Mouse (Mus musculus) forebrain, postnatal 0 days (tissue): Measurements from ENCODE around the gene Cfap43. TPM values are rescaled to one million over a fixed set of nuclear protein-coding genes. Genes with fewer than 3 reads are reported as not detected.

Source experiments
- ATAC-seq: fragments of 200-750 bp; cut with Nextera tagmentation; 2 replicates; pipeline ENCODE4 v1.8.0; 2017; ENCODE audit warnings: mild to moderate bottlenecking, moderate library complexity
- DNase-seq: peaks from one replicate; pipeline ENCODE4 v3.0.0-alpha.2; 2015
- H3K27ac ChIP-seq: fragments of 300-500 bp; sonication (generic); 2 replicates; pipeline ENCODE4 v1.5.1; 2014; ENCODE audit warnings: low read depth, mild to moderate bottlenecking, antibody characterized with exemption, low read length, moderate library complexity, mixed read lengths
- H3K27me3 ChIP-seq: fragments of 300-500 bp; sonication (generic); 2 replicates; pipeline ENCODE4 v1.6.1; 2014; ENCODE audit warnings: mild to moderate bottlenecking, low read length, mixed read lengths; ENCODE audit not compliant: insufficient read depth
- H3K36me3 ChIP-seq: fragments of 300-500 bp; sonication (generic); 2 replicates; pipeline ENCODE4 v1.6.1; 2014; ENCODE audit warnings: mild to moderate bottlenecking, moderate library complexity; ENCODE audit not compliant: insufficient read depth
- H3K4me1 ChIP-seq: fragments of 300-500 bp; sonication (generic); 2 replicates; pipeline ENCODE4 v1.6.1; 2014; ENCODE audit warnings: antibody characterized with exemption; ENCODE audit not compliant: insufficient read depth
- H3K4me2 ChIP-seq: fragments of 300-500 bp; sonication (generic); 2 replicates; pipeline ENCODE4 v1.6.1; 2014; ENCODE audit warnings: low read depth, mild to moderate bottlenecking, moderate library complexity
- H3K4me3 ChIP-seq: fragments of 300-500 bp; sonication (generic); 2 replicates; pipeline ENCODE4 v1.5.1; 2014; ENCODE audit warnings: low read depth, low read length, mixed read lengths
- H3K9ac ChIP-seq: fragments of 300-500 bp; sonication (generic); 2 replicates; pipeline ENCODE4 v1.6.1; 2014; ENCODE audit warnings: mild to moderate bottlenecking
- H3K9me3 ChIP-seq: fragments of 300-500 bp; sonication (generic); 2 replicates; pipeline ENCODE4 v1.6.1; 2016; ENCODE audit warnings: low read length
- CTCF ChIP-seq: sonication (generic); IDR thresholded peaks from 2 replicates; pipeline ENCODE4 v1.5.1; 2016; ENCODE audit warnings: antibody characterized with exemption, control low read depth, low read depth
- WGBS: fragments of 180-500 bp; shearing (Covaris S2); extraction: QIAGEN DNeasy Blood & Tissue Kit; methylation state at CpG from one replicate; pipeline ENCODE4 v1.1.7; 2014; 5-methylcytosine and 5-hydroxymethylcytosine counted together
- polyA plus RNA-seq: library from polyadenylated mRNA; unstranded; fragments of >200 nt; fragmentation: Nextera tagmentation; extraction: Ambion mirVana; gene quantifications from 2 replicates; pipeline ENCODE4 v1.2.1, GENCODE M21; 2015
- total RNA-seq: library from RNA; depleted of rRNA; stranded (reverse); fragments of >200 nt; gene quantifications from 2 replicates; pipeline ENCODE4 v1.2.3, GENCODE M21; 2014

Cfap43 gene
- total and polyA plus RNA-seq, 2 experiments from 2014 or later = 1.8 to 2.3 TPM

GRCm38 (mm10) chr19:47835776-47836175, 83.3 kb downstream of the Cfap43 start:
- Histone ChIP-seq H3K4me3 (no peak overlapping the region), H3K4me2 (no peak overlapping the region), H3K27me3 (peaks cover 7% of the 10 kb centered on the region; the same call in 1 of the 2 replicates), H3K36me3 (no peaks in the 10 kb centered on the region), H3K9me3 (no peaks in the 10 kb centered on the region), H3K4me1 (no peaks in the 10 kb centered on the region), H3K9ac (no peak overlapping the region), H3K27ac (no peak overlapping the region)
- TF ChIP-seq CTCF = no peak
- ATAC-seq (no peak), DNase-seq (no peak)
- 80% methylated on average over 7 of the region's 7 CpGs for WGBS

DNA sequence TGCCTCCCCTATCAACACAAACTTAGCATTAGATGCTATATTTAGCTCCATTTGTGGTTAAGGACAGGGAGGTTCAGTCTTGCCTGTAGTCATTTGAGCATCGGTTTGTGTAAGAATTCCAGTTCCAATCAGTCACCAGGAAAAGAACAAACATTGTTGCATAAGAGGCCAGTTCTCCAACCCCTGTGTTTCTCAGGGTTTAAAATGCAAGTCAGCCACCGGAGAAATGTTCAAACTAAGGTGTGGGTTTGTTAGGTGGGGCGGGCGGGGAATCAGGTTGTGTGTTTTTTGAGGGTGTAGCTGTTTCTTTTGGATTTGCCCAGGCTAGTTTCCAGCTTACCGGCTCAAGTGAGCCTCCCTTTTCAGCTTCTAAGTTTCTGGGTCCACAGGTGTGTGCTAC, 84.5 kb downstream of the Cfap43 start:
- Histone ChIP-seq H3K4me1 (no peaks in the 10 kb centered on the region), H3K27ac (no peak overlapping the region), H3K4me2 (no peak overlapping the region), H3K36me3 (no peaks in the 10 kb centered on the region), H3K9me3 (no peaks in the 10 kb centered on the region), H3K27me3 (peaks cover 7% of the 10 kb centered on the region; the same call in 1 of the 2 replicates), H3K4me3 (no peak overlapping the region), H3K9ac (no peak overlapping the region)
- ATAC-seq (no peak), DNase-seq (no peak)
- 95% methylated on average over 5 of the region's 5 CpGs for whole genome bisulfite sequencing
- no peak for TF ChIP-seq CTCF

- Histone ChIP-seq H3K36me3 (no peaks in the 10 kb centered on the region), H3K27ac (no peak overlapping the region), H3K4me1 (no peaks in the 10 kb centered on the region), H3K27me3 (no peaks in the 10 kb centered on the region; the same call in 1 of the 2 replicates), H3K9ac (no peak overlapping the region), H3K4me3 (no peak overlapping the region), H3K4me2 (no peak overlapping the region), H3K9me3 (no peaks in the 10 kb centered on the region)
- ATAC-seq (no peak), DNase-seq (no peak)
- TF ChIP-seq CTCF = no peak
- WGBS = 87% methylated on average over 16 of the region's 16 CpGs
These were observed 86.8 kb downstream of the Cfap43 start for GRCm38 (mm10) chr19:47832316-47832715.

- no peaks in the 10 kb centered on the region; the same call in 1 of the 2 replicates for H3K27me3 ChIP-seq
- 96% methylated on average over 8 of the region's 8 CpGs for WGBS
- no peak for ATAC-seq
- H3K9ac ChIP-seq = no peak overlapping the region
- no peak overlapping the region for H3K4me3 ChIP-seq
- no peaks in the 10 kb centered on the region for H3K36me3 ChIP-seq
- H3K9me3 ChIP-seq = no peaks in the 10 kb centered on the region
- H3K4me1 ChIP-seq = no peaks in the 10 kb centered on the region
- no peak for DNase-seq
- TF ChIP-seq CTCF = no peak
- no peak overlapping the region for H3K4me2 ChIP-seq
- H3K27ac ChIP-seq = no peak overlapping the region
These were observed 88.0 kb downstream of the Cfap43 start for GRCm38 (mm10) chr19:47831111-47831510.

DNA sequence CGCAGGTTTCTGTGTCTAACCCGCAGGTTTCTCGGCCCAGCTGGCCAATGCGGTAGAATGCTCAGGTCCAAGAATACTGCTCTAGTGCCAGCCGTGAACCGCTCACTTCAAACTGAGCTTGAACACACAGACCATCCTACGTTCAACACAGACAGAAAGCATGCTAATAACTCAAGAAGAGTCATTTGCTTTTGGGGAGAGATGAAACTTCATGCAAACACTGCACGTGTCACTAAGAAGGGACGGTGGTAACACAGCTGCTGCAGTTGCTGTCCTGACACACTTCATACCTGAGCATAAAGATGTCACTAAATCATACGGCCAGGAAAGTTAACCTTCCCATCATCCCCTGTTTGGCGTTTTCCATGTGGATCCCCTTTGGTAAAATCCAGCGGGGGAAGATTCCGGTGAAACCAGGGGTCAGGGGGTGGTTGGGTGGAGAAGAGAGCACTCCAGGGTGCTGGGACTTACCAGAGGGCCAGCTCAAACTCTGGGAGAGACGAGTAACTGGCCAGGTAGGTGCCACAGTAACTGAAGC, 89.1 kb downstream of the Cfap43 start:
- no peak overlapping the region for H3K4me2 ChIP-seq
- 88% methylated on average over 14 of the region's 14 CpGs for WGBS
- H3K36me3 ChIP-seq = no peaks in the 10 kb centered on the region
- H3K4me1 ChIP-seq = no peaks in the 10 kb centered on the region
- TF ChIP-seq CTCF = no peak
- no peak overlapping the region for H3K27ac ChIP-seq
- DNase-seq = no peak
- H3K9ac ChIP-seq = no peak overlapping the region
- H3K27me3 ChIP-seq = no peaks in the 10 kb centered on the region
- no peaks in the 10 kb centered on the region for H3K9me3 ChIP-seq
- no peak overlapping the region for H3K4me3 ChIP-seq
- no peak for ATAC-seq

DNA sequence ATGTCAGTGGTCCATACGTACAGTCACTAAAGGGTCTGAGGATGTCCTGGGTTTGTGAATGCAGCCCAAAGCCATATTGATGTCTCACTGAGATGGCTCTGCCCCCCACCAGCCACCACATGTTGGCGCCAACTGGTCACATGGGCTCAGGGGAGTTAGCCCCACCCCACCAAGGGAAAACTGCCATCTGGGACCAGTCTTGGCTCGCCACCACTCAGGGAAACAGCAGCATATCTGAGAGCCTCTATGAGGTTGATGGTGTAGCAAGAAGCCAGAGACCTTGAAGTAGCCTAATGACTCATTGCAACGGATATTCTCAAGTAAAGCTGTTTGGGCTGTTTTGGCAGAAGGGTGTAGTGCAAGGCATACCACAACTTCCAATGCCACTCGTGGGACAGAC, 95.1 kb downstream of the Cfap43 start:
- no peak for DNase-seq

DNA sequence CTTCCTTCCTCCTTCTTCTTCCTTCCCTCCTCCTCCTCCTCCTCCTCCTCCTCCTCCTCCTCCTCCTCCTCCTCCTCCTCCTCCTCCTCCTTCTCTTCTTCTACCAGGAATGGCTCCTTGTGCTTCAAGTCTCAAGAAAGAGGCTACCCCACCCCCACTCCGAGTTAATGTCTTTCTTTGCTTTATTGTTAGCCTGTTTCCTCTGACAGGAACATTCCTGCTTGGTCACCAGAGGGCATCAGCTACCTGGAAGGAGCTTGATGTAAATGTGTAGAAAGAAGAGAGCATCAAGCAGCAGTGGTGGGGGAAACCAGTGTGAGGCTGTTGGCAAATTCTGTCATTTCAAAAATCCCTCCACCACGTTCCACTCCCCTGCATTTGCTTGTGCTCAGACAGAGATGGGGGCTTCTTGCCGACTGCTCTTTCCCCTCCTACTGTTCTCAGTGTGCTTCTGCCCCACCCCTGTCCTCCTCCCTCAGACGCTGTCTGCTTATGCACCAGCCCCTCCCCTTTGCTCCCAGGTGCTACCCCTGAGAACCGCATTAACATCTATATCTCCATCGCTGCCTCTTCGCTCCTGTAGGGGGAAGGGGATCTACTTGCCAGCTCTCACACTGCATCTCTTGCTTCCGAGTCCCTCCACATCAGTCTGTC, 96.8 kb downstream of the Cfap43 start:
- no peaks in the 10 kb centered on the region for H3K36me3 ChIP-seq
- H3K4me1 ChIP-seq = no peaks in the 10 kb centered on the region
- DNase-seq (no peak), ATAC-seq (peak; percentile 24; the same call in 1 of the 2 replicates)
- no peaks in the 10 kb centered on the region for H3K27me3 ChIP-seq
- 27% methylated on average over 8 of the region's 8 CpGs for WGBS
- no peaks in the 10 kb centered on the region for H3K9me3 ChIP-seq
- H3K27ac ChIP-seq = no peak overlapping the region
- no peak overlapping the region for H3K4me3 ChIP-seq
- peak; percentile 32 for TF ChIP-seq CTCF
- H3K4me2 ChIP-seq = peak overlapping the region; percentile 19; the same call in 1 of the 2 replicates
- H3K9ac ChIP-seq = no peak overlapping the region

More for the DNA sequence above, 95.1 kb downstream of the Cfap43 start:
- no peak overlapping the region for H3K4me2 ChIP-seq
- H3K9me3 ChIP-seq = no peaks in the 10 kb centered on the region
- no peak overlapping the region for H3K27ac ChIP-seq
- H3K27me3 ChIP-seq = no peaks in the 10 kb centered on the region
- no peak for TF ChIP-seq CTCF
- ATAC-seq = no peak
- H3K4me3 ChIP-seq = no peak overlapping the region
- H3K36me3 ChIP-seq = no peaks in the 10 kb centered on the region
- WGBS = 86% methylated on average over 5 of the region's 5 CpGs
- no peak overlapping the region for H3K9ac ChIP-seq
- no peaks in the 10 kb centered on the region for H3K4me1 ChIP-seq
